Mouse (Mus musculus) neural tube, embryonic 12.5 days (tissue): ENCODE data around the gene Kansl2. TPM values are rescaled to one million over a fixed set of nuclear protein-coding genes. Genes with fewer than 3 reads are reported as not detected.
"Not testable (repeated sequence)": the region's sequence is repeated elsewhere in the genome, so short reads cannot be mapped to it uniquely, and the experiment has no call there.

ENCODE experiments used
- ATAC-seq: fragments of 200-750 bp; cut with Nextera tagmentation; 2 replicates; pipeline ENCODE4 v1.8.0; 2017; ENCODE audit warnings: low read depth, mild to moderate bottlenecking, moderate TSS enrichment, moderate library complexity; ENCODE audit not compliant: low FRiP score
- H3K27ac ChIP-seq: fragments of 300-500 bp; sonication (generic); 2 replicates; pipeline ENCODE4 v1.5.1; 2016
- H3K27me3 ChIP-seq: fragments of 300-500 bp; sonication (generic); replicated peaks from 2 replicates; pipeline ENCODE4 v1.6.1; 2016; ENCODE audit warnings: mild to moderate bottlenecking
- H3K36me3 ChIP-seq: fragments of 300-500 bp; sonication (generic); 2 replicates; pipeline ENCODE4 v1.6.1; 2016; ENCODE audit warnings: mild to moderate bottlenecking
- H3K4me1 ChIP-seq: fragments of 300-500 bp; sonication (generic); 2 replicates; pipeline ENCODE4 v1.6.1; 2016
- H3K4me2 ChIP-seq: fragments of 300-500 bp; sonication (generic); replicated peaks from 2 replicates; pipeline ENCODE4 v1.6.1; 2016; ENCODE audit warnings: mild to moderate bottlenecking
- H3K4me3 ChIP-seq: fragments of 300-500 bp; sonication (generic); 2 replicates; pipeline ENCODE4 v1.5.1; 2016
- H3K9ac ChIP-seq: fragments of 300-500 bp; sonication (generic); 2 replicates; pipeline ENCODE4 v1.6.1; 2016; ENCODE audit warnings: mild to moderate bottlenecking
- H3K9me3 ChIP-seq: fragments of 300-500 bp; sonication (generic); 2 replicates; pipeline ENCODE4 v1.6.1; 2016; ENCODE audit warnings: mild to moderate bottlenecking
- WGBS: fragments of 180-500 bp; shearing (Covaris S2); methylation state at CpG from one replicate; pipeline ENCODE4 v1.1.7; 2016; 5-methylcytosine and 5-hydroxymethylcytosine counted together
- polyA plus RNA-seq: library from polyadenylated mRNA; unstranded; fragments of >200 nt; fragmentation: Nextera tagmentation; extraction: Ambion mirVana; gene quantifications from 2 replicates; pipeline ENCODE4 v1.2.1, GENCODE M21; 2016

The Kansl2 gene
- polyA plus RNA-seq, 1 experiment from 2014 or later = 183 TPM

GRCm38 (mm10) chr15:98533035-98533531 is 981 bp downstream of the Kansl2 start:
- no peak for ATAC-seq
- H3K9me3 ChIP-seq = no peaks in the 10 kb centered on the region
- H3K4me1 ChIP-seq = peaks cover 11% of the 10 kb centered on the region
- peak overlapping the region; percentile 77 for H3K4me3 ChIP-seq
- H3K36me3 ChIP-seq = peaks cover 30% of the 10 kb centered on the region
- peak overlapping the region; percentile 94 for H3K9ac ChIP-seq
- H3K27me3 ChIP-seq = no peaks in the 10 kb centered on the region
- H3K4me2 ChIP-seq = peak overlapping the region; percentile 90
- no peak overlapping the region for H3K27ac ChIP-seq
- under 1% methylated on average over 18 of the region's 18 CpGs for WGBS

- no peak overlapping the region for H3K27ac ChIP-seq
- 49% methylated on average over 5 of the region's 5 CpGs for WGBS
Observed at GRCm38 (mm10) chr15:98532281-98532680, 1.8 kb downstream of the Kansl2 start.

GRCm38 (mm10) chr15:98528066-98528563 is 5.9 kb downstream of the Kansl2 start:
- no peak overlapping the region for H3K4me2 ChIP-seq
- H3K4me3 ChIP-seq = no peak overlapping the region
- H3K27me3 ChIP-seq = no peaks in the 10 kb centered on the region
- ATAC-seq = no peak
- H3K27ac ChIP-seq = no peak overlapping the region
- H3K9ac ChIP-seq = no peak overlapping the region
- H3K9me3 ChIP-seq = no peaks in the 10 kb centered on the region
- peaks cover 73% of the 10 kb centered on the region for H3K36me3 ChIP-seq
- peaks cover 20% of the 10 kb centered on the region for H3K4me1 ChIP-seq
- 90% methylated on average over 5 of the region's 5 CpGs for WGBS

More at GRCm38 (mm10) chr15:98532281-98532680, 1.8 kb downstream of the Kansl2 start:
- peak overlapping the region; percentile 90 for H3K4me2 ChIP-seq
- H3K9ac ChIP-seq = peak overlapping the region; percentile 94
- no peaks in the 10 kb centered on the region for H3K9me3 ChIP-seq
- H3K4me3 ChIP-seq = peak overlapping the region; percentile 77
- no peak for ATAC-seq
- H3K27me3 ChIP-seq = no peaks in the 10 kb centered on the region
- H3K4me1 ChIP-seq = peaks cover 17% of the 10 kb centered on the region
- H3K36me3 ChIP-seq = peaks cover 38% of the 10 kb centered on the region

- Histone ChIP-seq H3K4me2 (no peak overlapping the region), H3K36me3 (peaks cover 82% of the 10 kb centered on the region), H3K4me3 (no peak overlapping the region), H3K27ac (no peak overlapping the region), H3K9me3 (no peaks in the 10 kb centered on the region), H3K9ac (no peak overlapping the region), H3K4me1 (peaks cover 13% of the 10 kb centered on the region), H3K27me3 (no peaks in the 10 kb centered on the region)
- ATAC-seq = no peak
- WGBS = 94% methylated on average over 5 of the region's 5 CpGs
Observed at GRCm38 (mm10) chr15:98527056-98527771, 6.8 kb downstream of the Kansl2 start.

GRCm38 (mm10) chr15:98526057-98526456 is 8.0 kb downstream of the Kansl2 start:
- H3K9me3 ChIP-seq = no peaks in the 10 kb centered on the region
- no peak overlapping the region for H3K4me3 ChIP-seq
- H3K4me1 ChIP-seq = 0 out of 2 replicates have a peak, but pooled peaks cover 9% of the 10 kb centered on the region
- H3K9ac ChIP-seq = no peak overlapping the region
- H3K36me3 ChIP-seq = peaks cover 87% of the 10 kb centered on the region
- ATAC-seq = no peak
- no peak overlapping the region for H3K27ac ChIP-seq
- no peaks in the 10 kb centered on the region for H3K27me3 ChIP-seq
- no peak overlapping the region for H3K4me2 ChIP-seq
- 61% methylated on average over 5 of the region's 5 CpGs for WGBS

GRCm38 (mm10) chr15:98521245-98521644 is 12.8 kb downstream of the Kansl2 start:
- Histone ChIP-seq H3K27me3 (no peaks in the 10 kb centered on the region), H3K4me1 (no peaks in the 10 kb centered on the region), H3K27ac (no peak overlapping the region), H3K9me3 (no peaks in the 10 kb centered on the region), H3K4me3 (no peak overlapping the region), H3K9ac (no peak overlapping the region), H3K4me2 (no peak overlapping the region), H3K36me3 (peaks cover 81% of the 10 kb centered on the region)
- WGBS = 94% methylated on average over 3 of the region's 3 CpGs
- no peak for ATAC-seq

- Histone ChIP-seq H3K4me2 (no peak overlapping the region), H3K4me3 (no peak overlapping the region), H3K9ac (no peak overlapping the region), H3K36me3 (peaks cover 50% of the 10 kb centered on the region), H3K27ac (no peak overlapping the region), H3K27me3 (no peaks in the 10 kb centered on the region), H3K4me1 (no peaks in the 10 kb centered on the region), H3K9me3 (no peaks in the 10 kb centered on the region)
- ATAC-seq = no peak
- 68% methylated on average over 16 of the region's 16 CpGs for WGBS
Observed at GRCm38 (mm10) chr15:98517380-98518355, 16.4 kb downstream of the Kansl2 start.

- H3K27me3 ChIP-seq, H3K4me3 ChIP-seq, H3K4me2 ChIP-seq, H3K4me1 ChIP-seq, H3K9me3 ChIP-seq, H3K9ac ChIP-seq, H3K27ac ChIP-seq, ATAC-seq: not testable (repeated sequence)
- 86% methylated on average over 2 of the region's 2 CpGs for WGBS
- peaks cover 23% of the 10 kb centered on the region for H3K36me3 ChIP-seq
Observed at GRCm38 (mm10) chr15:98514845-98515244, 19.2 kb downstream of the Kansl2 start.

GRCm38 (mm10) chr15:98514146-98514545 is 19.9 kb downstream of the Kansl2 start:
- H3K36me3 ChIP-seq = peaks cover 17% of the 10 kb centered on the region
- no peak overlapping the region for H3K4me3 ChIP-seq
- no peak for ATAC-seq
- H3K4me2 ChIP-seq = no peak overlapping the region
- H3K27ac ChIP-seq = no peak overlapping the region
- 83% methylated on average over 8 of the region's 8 CpGs for WGBS
- H3K9me3 ChIP-seq = no peaks in the 10 kb centered on the region
- H3K27me3 ChIP-seq = no peaks in the 10 kb centered on the region
- peaks cover 4% of the 10 kb centered on the region; the same call in 1 of the 2 replicates for H3K4me1 ChIP-seq
- H3K9ac ChIP-seq = no peak overlapping the region

- WGBS = 64% methylated on average over 3 of the region's 3 CpGs
- not testable (repeated sequence) for H3K4me1 ChIP-seq, H3K4me2 ChIP-seq, H3K9ac ChIP-seq, H3K27ac ChIP-seq, H3K9me3 ChIP-seq, H3K4me3 ChIP-seq, H3K27me3 ChIP-seq, ATAC-seq
- peaks cover 17% of the 10 kb centered on the region for H3K36me3 ChIP-seq
Observed at GRCm38 (mm10) chr15:98513676-98514075, 20.4 kb downstream of the Kansl2 start.

- WGBS = 62% methylated on average over 17 of the region's 17 CpGs
- no peak overlapping the region for H3K4me3 ChIP-seq
- ATAC-seq = no peak
Observed at GRCm38 (mm10) chr15:98512799-98513321, 21.2 kb downstream of the Kansl2 start.

GRCm38 (mm10) chr15:98512232-98512631 is 21.8 kb downstream of the Kansl2 start:
- no peak overlapping the region for H3K9ac ChIP-seq
- H3K36me3 ChIP-seq = peaks cover 4% of the 10 kb centered on the region; the same call in 1 of the 2 replicates
- H3K27me3 ChIP-seq = no peaks in the 10 kb centered on the region
- H3K4me2 ChIP-seq = no peak overlapping the region
- no peaks in the 10 kb centered on the region for H3K9me3 ChIP-seq
- H3K4me3 ChIP-seq = no peak overlapping the region
- H3K27ac ChIP-seq = no peak overlapping the region
- peaks cover 4% of the 10 kb centered on the region; the same call in 1 of the 2 replicates for H3K4me1 ChIP-seq
- WGBS = 71% methylated on average over 8 of the region's 8 CpGs
- ATAC-seq = no peak

More at GRCm38 (mm10) chr15:98512799-98513321, 21.2 kb downstream of the Kansl2 start:
- no peaks in the 10 kb centered on the region for H3K9me3 ChIP-seq
- H3K36me3 ChIP-seq = peaks cover 9% of the 10 kb centered on the region
- H3K4me2 ChIP-seq = no peak overlapping the region
- H3K9ac ChIP-seq = no peak overlapping the region
- H3K27ac ChIP-seq = no peak overlapping the region
- no peaks in the 10 kb centered on the region for H3K27me3 ChIP-seq
- peaks cover 4% of the 10 kb centered on the region; the same call in 1 of the 2 replicates for H3K4me1 ChIP-seq
